Mouse (Mus musculus) lung, postnatal 0 days (tissue): ENCODE measurements around the gene Itgb5. TPM values are rescaled to one million over a fixed set of nuclear protein-coding genes. Genes with fewer than 3 reads are reported as not detected.

Experiments used
- ATAC-seq: fragments of 200-750 bp; cut with Nextera tagmentation; 2 replicates; pipeline ENCODE4 v1.8.0; 2017; ENCODE audit warnings: moderate library complexity
- DNase-seq: peaks from one replicate; pipeline ENCODE4 v3.0.0-alpha.2; 2016; ENCODE audit warnings: low spot score
- H3K27ac ChIP-seq: fragments of 300-500 bp; sonication (generic); 2 replicates; pipeline ENCODE4 v1.5.1; 2014; ENCODE audit warnings: antibody characterized with exemption, mild to moderate bottlenecking, low read length, mixed read lengths
- H3K27me3 ChIP-seq: fragments of 300-500 bp; sonication (generic); replicated peaks from 2 replicates; pipeline ENCODE4 v1.6.1; 2014; ENCODE audit warnings: low read length, mixed read lengths; ENCODE audit not compliant: insufficient read depth
- H3K36me3 ChIP-seq: fragments of 300-500 bp; sonication (generic); 2 replicates; pipeline ENCODE4 v1.6.1; 2014; ENCODE audit warnings: low read length, mixed read lengths; ENCODE audit not compliant: insufficient read depth
- H3K4me1 ChIP-seq: fragments of 300-500 bp; sonication (generic); 2 replicates; pipeline ENCODE4 v1.6.1; 2014; ENCODE audit warnings: antibody characterized with exemption, low read depth, low read length, mixed read lengths; ENCODE audit not compliant: insufficient read depth
- H3K4me2 ChIP-seq: fragments of 300-500 bp; sonication (generic); replicated peaks from 2 replicates; pipeline ENCODE4 v1.6.1; 2014; ENCODE audit warnings: low read depth, mild to moderate bottlenecking, low read length, moderate library complexity, mixed read lengths
- H3K4me3 ChIP-seq: fragments of 300-500 bp; sonication (generic); 2 replicates; pipeline ENCODE4 v1.5.1; 2014; ENCODE audit warnings: low read depth, low read length
- H3K9ac ChIP-seq: fragments of 300-500 bp; sonication (generic); replicated peaks from 2 replicates; pipeline ENCODE4 v1.6.1; 2014; ENCODE audit warnings: low read depth, mild to moderate bottlenecking
- H3K9me3 ChIP-seq: fragments of 300-500 bp; sonication (generic); 2 replicates; pipeline ENCODE4 v1.6.1; 2016; ENCODE audit warnings: low read length, mixed read lengths
- CTCF ChIP-seq: IDR thresholded peaks from 2 replicates; pipeline ENCODE4 v1.5.1; 2016; ENCODE audit warnings: antibody characterized with exemption, mild to moderate bottlenecking
- EP300 ChIP-seq: IDR thresholded peaks from 2 replicates; pipeline ENCODE4 v1.6.1; 2016; ENCODE audit warnings: antibody characterized with exemption, mild to moderate bottlenecking, control low read depth
- WGBS: fragments of 180-500 bp; shearing (Covaris S2); extraction: QIAGEN DNeasy Blood & Tissue Kit; methylation state at CpG from one replicate; pipeline ENCODE4 v1.1.7; 2014; 5-methylcytosine and 5-hydroxymethylcytosine counted together
- polyA plus RNA-seq: library from polyadenylated mRNA; unstranded; fragments of >200 nt; fragmentation: Nextera tagmentation; extraction: Ambion mirVana; gene quantifications from 2 replicates; pipeline ENCODE4 v1.2.1, GENCODE M21; 2015

Gene Itgb5
- polyA plus RNA-seq, 1 experiment from 2014 or later = 34.5 TPM

DNA sequence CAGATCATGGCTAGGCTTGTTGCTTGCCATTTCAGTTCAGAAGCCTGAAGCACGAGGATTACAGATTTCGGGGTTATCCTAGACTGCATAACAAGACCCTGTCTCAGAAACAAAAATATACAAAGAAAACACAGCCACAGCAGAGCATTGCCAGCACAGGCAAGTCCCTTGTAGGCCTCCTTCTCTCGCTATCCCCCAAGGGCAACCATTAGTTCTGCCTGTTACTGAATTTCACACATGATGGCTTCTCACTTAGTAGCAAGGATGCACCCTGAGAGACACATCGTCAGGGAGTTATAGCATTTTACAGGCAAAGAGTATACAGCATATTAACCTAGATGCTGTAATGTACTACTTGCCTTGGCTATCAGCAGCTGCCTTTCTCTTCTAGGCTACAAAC, 78.8 kb downstream of the Itgb5 start:
- no peaks in the 10 kb centered on the region for H3K36me3 ChIP-seq
- no peaks in the 10 kb centered on the region for H3K27me3 ChIP-seq
- no peak overlapping the region for H3K27ac ChIP-seq
- H3K4me1 ChIP-seq = no peaks in the 10 kb centered on the region
- ATAC-seq (no peak), DNase-seq (no peak)
- H3K9me3 ChIP-seq = no peaks in the 10 kb centered on the region
- H3K4me2 ChIP-seq = no peak overlapping the region
- no peak overlapping the region for H3K4me3 ChIP-seq
- TF ChIP-seq CTCF (no peak), EP300 (no peak)
- no peak overlapping the region for H3K9ac ChIP-seq
- WGBS = 76% methylated on average over 4 of the region's 4 CpGs

DNA sequence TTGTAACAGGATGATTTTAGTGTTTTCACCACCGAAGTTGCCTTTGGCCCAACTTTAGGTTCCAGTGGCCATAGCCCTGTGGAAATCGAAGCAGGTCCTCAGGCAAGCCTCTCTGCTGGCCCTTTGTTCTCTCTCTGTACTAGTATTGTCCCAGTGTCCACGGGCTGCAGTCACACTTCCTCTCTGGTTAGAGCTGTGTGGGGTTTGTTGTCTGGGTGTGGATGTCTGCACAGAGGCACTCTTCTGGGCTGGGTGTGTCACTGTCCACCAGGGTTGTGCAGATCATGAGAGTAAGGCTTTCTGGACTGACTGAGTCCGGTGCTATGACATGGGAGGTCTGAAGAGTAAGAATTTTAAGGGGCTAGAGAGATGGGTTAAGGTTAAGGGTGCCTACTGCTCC, 85.5 kb downstream of the Itgb5 start:
- peak; percentile 22; the same call in 1 of the 2 replicates for ATAC-seq
- Histone ChIP-seq H3K4me3 (no peak overlapping the region), H3K36me3 (no peaks in the 10 kb centered on the region), H3K9me3 (no peaks in the 10 kb centered on the region), H3K27me3 (no peaks in the 10 kb centered on the region), H3K4me2 (no peak overlapping the region), H3K27ac (0 out of 2 replicates have a peak overlapping the region, but pooled peaks have one; percentile 20), H3K9ac (no peak overlapping the region), H3K4me1 (peaks cover 14% of the 10 kb centered on the region; the same call in 1 of the 2 replicates)
- 68% methylated on average over 4 of the region's 4 CpGs for WGBS
- DNase-seq = peak; percentile 40
- TF ChIP-seq CTCF (no peak), EP300 (no peak)

DNA sequence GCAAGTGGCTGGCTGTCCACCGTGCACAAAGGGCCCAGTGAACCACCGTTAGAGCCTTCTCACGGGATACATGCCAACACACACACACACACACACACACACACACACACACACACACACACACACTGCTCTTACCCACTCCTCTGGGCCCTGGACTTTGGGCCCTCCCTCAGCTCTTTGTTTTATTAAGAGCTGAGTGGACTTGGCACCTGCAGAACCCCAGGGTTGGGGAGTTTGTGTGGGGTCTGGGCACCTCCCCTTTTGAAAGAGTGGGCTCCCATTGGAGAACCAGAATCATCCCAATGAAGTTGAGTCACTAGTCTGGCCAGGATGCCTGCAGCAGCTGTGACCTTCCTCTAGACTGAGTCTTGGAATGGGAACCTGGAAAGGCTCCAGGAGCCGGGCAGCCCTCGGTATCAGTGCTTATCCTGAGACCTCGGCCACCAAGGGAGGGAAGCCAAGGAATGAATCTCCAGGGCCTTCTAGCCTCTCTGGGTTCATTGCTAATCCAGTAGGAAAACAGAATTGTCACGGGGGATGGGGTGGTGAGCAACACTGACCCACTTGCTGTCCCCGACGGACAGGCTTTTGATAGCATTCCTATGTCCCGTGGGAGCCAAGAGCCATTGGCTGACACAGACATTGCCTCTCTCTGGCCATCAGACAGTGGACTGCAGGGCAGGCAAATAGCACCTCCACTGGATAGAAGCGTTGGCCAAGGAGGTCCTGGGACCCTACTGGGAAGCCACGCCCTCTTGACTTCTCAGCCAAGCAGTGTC, 87.2 kb downstream of the Itgb5 start:
- H3K4me3 ChIP-seq = no peak overlapping the region
- no peak; the same call in 1 of the 2 replicates for TF ChIP-seq CTCF
- TF ChIP-seq EP300 = peak; percentile 64; the same call in 1 of the 2 replicates
- 30% methylated on average over 12 of the region's 12 CpGs for whole genome bisulfite sequencing
- H3K4me1 ChIP-seq = peaks cover 14% of the 10 kb centered on the region; the same call in 1 of the 2 replicates
- DNase-seq (peak; percentile 82), ATAC-seq (peak; percentile 73)
- H3K36me3 ChIP-seq = no peaks in the 10 kb centered on the region
- no peak overlapping the region for H3K4me2 ChIP-seq
- H3K9ac ChIP-seq = no peak overlapping the region
- H3K9me3 ChIP-seq = no peaks in the 10 kb centered on the region
- peak overlapping the region; percentile 34 for H3K27ac ChIP-seq
- no peaks in the 10 kb centered on the region for H3K27me3 ChIP-seq

DNA sequence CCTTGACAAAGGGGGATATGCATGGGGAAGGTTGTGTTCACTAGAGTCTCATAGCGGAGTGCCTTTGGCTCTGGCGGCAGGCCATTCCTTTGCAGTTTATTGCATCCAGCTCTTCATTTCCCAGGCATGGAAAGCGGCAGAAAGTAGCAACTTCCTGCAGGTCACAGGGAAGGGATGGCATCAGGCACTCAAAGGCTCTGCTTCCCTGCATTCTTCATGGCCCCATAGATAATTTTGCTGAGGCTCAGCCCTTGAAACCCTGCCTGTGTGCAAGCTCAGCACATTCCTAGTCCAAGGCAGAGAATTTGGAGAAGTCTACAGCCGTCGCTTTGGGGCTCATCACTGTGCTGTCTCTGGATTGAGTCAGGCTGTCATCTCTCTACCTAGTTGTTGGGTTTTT, 87.9 kb downstream of the Itgb5 start:
- ATAC-seq = no peak
- no peaks in the 10 kb centered on the region for H3K27me3 ChIP-seq
- 58% methylated on average over 5 of the region's 5 CpGs for WGBS
- no peaks in the 10 kb centered on the region for H3K36me3 ChIP-seq
- no peaks in the 10 kb centered on the region for H3K9me3 ChIP-seq
- peaks cover 14% of the 10 kb centered on the region; the same call in 1 of the 2 replicates for H3K4me1 ChIP-seq
- H3K27ac ChIP-seq = peak overlapping the region; percentile 34
- H3K4me2 ChIP-seq = no peak overlapping the region
- no peak overlapping the region for H3K4me3 ChIP-seq
- DNase-seq = no peak
- TF ChIP-seq CTCF (no peak), EP300 (no peak)
- no peak overlapping the region for H3K9ac ChIP-seq

DNA sequence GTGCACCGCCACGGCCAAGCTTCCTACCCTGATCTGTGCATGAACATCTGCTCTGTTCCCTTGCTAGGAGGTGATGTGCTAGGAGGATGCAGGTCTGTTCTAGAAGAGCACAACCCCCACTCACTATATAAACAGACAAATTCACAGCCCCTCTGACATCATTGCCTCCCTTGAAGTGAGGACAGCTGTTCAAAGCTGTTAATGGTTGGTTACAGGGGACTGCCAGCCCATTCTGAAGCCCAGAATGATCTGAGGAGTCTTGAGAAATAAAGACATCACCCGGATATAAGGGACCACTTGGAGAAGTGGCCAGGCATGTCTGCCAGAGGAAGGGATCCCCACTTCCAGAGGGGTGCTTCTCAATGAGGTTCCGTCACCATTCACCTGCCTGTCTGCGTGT, 88.5 kb downstream of the Itgb5 start:
- Histone ChIP-seq H3K4me1 (peaks cover 14% of the 10 kb centered on the region; the same call in 1 of the 2 replicates), H3K36me3 (no peaks in the 10 kb centered on the region), H3K27me3 (no peaks in the 10 kb centered on the region), H3K27ac (no peak overlapping the region; the same call in 1 of the 2 replicates), H3K9me3 (no peaks in the 10 kb centered on the region), H3K4me2 (no peak overlapping the region), H3K9ac (no peak overlapping the region), H3K4me3 (no peak overlapping the region)
- ATAC-seq (0 out of 2 replicates have a peak, but pooled peaks have one; percentile 3), DNase-seq (no peak)
- TF ChIP-seq CTCF (no peak), EP300 (no peak)
- 68% methylated on average over 5 of the region's 5 CpGs for WGBS

DNA sequence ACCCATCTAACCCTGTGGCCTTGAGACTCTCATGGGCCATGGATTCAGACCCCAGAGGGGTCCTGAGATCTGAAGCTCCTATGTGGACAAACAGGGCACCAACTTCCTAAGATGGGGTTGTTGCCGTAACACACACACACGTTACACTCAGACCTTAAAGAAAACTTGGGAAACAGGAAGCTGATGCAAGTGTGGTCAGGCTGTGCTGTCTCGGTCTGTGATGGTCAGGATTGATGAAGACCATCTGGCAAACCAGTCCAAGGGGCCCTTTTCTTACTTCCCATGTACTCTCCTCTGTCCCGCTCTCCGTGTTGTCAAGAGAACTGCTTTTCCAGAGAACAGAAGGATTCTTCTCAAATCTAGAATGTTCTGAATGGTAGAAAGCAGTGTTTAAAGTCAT, 92.0 kb downstream of the Itgb5 start:
- Histone ChIP-seq H3K27ac (peak overlapping the region; percentile 33; the same call in 1 of the 2 replicates), H3K9ac (no peak overlapping the region), H3K4me3 (no peak overlapping the region), H3K4me1 (peaks cover 6% of the 10 kb centered on the region; the same call in 1 of the 2 replicates), H3K4me2 (no peak overlapping the region), H3K27me3 (no peaks in the 10 kb centered on the region), H3K9me3 (no peaks in the 10 kb centered on the region), H3K36me3 (no peaks in the 10 kb centered on the region)
- TF ChIP-seq EP300 (0 out of 2 replicates have a peak, but pooled peaks have one; percentile 12), CTCF (no peak)
- DNase-seq = peak; percentile 79
- peak; percentile 38; the same call in 1 of the 2 replicates for ATAC-seq
- 44% methylated on average over 5 of the region's 5 CpGs for WGBS
